Mouse (Mus musculus) ovary, postnatal 10 days (tissue): Measurements from ENCODE around the gene Myog.

Experiments
- DNase-seq: peaks from one replicate; pipeline ENCODE4 v3.0.0; 2022; ENCODE audit warnings: low spot score

Myog gene

GRCm38 (mm10) chr1:134326841-134327346 lies 37.1 kb downstream of the Myog start:
- DNase-seq: no peak

GRCm38 (mm10) chr1:134331879-134332635 lies 42.3 kb downstream of the Myog start:
- DNase-seq: peak; percentile 69

DNA sequence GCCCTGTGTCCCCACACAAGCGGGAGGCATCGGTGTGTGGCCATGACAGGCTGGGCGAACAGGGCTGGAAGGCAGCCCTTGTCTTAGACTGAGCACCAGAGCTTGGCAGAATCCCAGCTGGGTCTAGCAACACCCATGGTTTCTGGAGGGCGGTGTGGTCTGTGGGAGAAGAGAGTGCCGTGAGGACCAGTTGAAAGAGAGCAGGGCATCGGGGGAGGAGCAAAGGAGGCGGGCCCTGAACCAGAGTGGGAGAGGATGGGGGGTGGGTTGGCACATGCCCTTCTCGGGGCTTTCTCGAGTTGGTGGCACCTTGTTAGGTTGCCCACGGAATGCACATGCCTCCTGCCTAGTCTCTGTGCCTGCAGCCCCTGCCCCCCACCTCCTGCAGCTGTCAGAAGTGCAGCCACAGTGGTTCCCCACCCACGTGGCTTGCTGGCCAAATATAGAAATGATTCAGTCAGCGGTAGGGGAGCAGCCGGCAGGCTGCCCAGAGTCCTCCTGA lies 43.0 kb downstream of the Myog start, which contains the start of gene Ppfia4:
TSS of gene Ppfia4 (minus strand) at position 159 of the 502 bp plus-strand sequence.
- no peak for DNase-seq

- no peak for DNase-seq
Measured at GRCm38 (mm10) chr1:134333371-134334110, 43.8 kb downstream of the Myog start.

DNA sequence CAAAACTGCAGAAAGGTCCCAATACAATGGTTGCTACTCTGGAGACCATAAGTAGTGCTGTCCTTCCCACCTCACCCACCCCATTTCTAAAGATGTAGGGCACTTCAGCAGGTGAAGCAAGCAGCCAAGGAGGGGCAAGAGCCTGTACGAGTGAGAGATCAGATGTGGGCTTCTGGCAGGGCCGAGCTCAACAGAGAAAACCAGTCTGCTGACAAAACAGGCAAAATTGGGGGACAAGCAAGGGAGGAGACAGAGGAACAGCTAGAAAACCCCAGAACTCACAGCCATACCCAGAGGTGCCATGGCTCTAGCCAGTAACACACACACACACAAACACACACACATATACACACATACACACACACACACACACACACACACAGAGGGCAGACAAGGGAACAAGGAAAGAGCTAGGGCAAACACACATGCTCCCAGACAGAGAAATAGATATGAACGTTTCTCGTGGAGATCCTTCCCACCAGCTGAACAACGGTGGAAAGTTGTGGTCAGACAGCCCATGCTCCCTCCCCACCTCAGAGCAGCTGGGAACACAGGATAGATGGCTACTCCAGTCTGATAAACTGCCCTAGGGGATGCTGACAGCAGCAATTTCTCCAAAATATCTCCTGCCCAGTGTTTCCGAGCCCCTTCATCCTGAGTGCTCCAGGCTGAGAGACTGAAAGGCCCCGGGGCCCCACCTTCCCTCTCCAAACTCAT lies 44.5 kb downstream of the Myog start:
- no peak for DNase-seq

DNA sequence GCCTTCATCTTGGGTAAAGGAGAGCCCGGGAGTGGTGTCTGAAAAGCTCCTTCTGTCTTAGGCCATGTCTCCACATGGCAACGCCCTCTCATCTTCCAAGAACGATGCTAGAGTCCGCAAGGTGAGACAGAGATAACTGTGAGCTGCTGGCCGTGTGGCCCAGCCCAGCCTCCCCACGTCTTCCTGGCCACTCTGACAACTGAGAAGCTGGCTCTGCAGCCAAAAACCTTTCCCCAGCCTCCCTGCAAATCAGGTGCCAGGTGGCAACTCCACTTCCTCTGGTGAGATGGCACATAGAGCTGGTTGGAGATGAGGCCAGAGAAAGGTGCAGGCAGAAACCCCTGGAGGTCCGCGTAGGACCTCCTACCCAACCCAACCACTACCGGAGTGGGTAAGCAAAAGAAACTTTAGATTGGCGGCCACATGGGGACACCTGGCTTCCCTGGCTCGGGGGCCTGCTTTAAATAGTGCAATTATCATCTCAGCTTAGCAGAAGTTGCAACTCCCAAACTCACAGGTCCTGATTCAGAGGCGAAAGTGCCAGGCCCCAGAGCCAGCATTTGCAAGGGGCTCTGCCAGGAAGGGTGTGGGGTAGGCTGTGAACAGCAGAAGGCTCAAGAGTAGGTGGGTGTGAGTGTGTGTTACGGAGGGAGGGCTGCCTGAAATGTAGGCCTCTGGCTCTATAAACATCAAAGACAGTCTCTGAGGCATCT lies 45.6 kb downstream of the Myog start:
- no peak for DNase-seq

DNA sequence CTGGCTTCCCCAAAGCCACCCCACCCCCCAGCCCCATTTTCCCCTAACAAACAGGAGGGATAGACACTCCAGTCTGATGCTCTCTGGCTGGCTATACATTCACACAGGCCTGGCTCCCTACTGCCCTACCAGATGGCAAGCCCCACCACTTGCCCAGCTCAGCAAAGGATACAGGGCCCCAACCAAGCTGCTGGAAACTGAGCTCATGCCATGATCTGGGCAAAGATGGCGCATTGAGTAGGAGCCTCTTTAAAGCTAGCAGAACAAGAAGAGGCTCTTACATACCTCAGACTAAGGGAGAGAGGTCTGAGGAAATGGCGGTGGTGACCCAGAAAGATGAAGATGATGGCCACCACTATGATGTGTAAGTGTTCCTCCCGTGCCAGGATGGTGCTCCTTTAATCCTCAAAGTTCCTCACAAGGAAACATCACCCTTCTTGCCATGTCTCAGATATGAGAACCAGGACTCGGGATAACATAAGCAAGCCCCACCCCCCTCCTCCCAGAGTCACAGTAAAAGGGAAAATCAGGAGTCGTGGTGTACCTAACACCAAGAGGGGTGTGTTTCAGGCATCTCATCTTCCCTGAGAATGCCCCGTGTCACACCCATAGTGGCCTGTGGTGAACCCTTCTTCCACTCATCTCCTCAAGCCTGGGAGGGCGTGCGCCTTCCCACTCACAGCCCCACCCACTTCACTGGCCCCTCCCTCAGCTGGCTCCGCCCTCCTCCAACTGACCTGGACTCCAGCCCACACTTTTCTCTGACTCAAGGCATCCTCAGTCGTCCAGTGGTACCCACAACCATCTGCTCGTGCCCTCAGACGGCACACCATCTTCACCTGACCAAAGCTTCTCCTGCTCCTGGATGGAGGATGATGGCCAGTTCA lies 46.4 kb downstream of the Myog start:
- DNase-seq: no peak

GRCm38 (mm10) chr1:134336958-134337710 lies 47.3 kb downstream of the Myog start:
- no peak for DNase-seq

DNA sequence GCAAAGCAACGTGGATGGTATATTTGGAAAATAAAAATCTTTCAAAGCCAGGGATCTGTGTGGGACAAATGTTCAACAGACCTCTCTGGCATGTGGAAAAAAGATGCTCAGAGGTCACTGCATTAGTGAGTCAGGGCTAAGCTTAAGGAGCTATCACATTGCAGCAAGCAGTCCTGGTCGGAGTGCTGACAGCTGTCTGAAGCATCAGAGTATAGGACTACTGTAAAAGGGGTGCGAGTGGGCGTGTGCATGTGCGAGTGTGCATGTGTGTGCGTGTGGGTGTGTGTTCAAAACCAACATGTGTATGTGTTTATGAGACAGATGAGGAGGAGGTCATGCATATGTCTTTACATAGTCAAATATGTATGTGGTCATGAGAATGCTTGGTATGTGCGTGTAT lies 49.4 kb downstream of the Myog start:
- no peak for DNase-seq

DNA sequence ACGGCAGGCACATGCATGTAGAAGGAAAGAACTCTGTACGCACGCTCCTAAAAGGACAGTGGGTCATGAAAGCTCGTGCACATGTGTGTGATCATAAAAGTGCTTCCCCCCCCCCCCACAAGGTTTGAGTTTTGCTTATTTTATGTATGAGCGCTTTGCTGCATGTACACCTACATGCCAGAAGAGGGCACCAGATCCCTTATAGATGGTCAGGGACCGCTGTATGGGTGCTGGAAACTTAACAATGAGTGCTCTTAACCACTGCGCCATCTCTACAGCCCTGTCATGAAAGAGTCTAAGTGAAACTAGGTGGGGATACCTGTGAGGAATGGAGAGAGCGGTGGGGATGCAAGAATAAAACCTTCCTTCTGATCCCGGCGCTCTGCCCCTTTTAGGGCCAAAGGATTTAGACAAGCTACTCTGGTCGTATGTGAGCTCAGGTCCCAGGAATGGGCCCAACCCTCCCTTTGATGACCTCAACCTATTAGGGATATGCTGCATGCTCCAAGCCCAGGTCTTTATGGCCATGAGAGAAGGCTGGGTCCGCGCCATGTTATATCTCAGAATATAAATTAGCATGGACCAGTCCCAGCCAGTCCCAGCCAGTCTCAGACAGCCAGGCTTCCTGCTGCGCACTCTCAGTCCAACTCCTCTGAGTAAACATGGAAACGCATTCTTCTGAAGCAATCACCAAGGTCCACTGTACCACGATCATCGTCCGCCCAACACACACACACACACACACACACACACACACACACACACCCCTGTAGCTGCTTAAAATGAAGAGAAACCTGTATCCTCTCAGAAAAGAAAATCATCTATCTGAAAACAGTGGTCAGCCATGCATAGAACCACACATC lies 50.2 kb downstream of the Myog start:
- DNase-seq: no peak

DNA sequence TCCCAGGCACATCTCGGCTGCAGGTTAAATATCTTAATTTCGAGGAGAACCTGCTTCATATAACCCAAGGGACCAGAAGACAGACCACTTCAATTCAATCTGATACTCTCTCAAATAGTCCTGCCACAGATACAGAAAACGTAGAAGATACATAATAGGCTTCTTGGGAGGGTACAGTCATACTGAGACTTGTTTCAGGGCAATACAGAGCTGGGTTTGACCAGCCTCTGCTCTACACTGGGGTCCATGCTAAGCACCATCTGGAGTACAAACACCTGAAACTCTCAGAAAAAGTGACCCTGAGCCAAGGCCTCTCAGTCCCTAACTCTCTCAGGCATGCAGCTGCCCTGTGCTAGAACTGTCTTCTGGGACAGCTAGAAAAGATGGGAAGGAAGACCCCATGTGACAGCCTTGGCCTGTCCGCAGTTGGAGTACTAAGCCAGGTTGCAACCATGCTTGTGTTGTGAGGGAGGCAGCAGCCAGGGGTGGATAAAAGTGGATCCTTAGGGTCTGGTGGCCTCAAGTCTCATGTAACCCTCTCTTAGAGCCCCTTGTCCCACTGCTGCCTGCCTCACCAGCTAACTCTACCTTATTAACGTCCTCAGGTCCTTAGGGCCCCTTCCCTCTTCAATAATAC lies 52.0 kb downstream of the Myog start:
- DNase-seq: no peak
